ENCODE assay signal across 8 mouse cellular contexts in the genomic region with DNA sequence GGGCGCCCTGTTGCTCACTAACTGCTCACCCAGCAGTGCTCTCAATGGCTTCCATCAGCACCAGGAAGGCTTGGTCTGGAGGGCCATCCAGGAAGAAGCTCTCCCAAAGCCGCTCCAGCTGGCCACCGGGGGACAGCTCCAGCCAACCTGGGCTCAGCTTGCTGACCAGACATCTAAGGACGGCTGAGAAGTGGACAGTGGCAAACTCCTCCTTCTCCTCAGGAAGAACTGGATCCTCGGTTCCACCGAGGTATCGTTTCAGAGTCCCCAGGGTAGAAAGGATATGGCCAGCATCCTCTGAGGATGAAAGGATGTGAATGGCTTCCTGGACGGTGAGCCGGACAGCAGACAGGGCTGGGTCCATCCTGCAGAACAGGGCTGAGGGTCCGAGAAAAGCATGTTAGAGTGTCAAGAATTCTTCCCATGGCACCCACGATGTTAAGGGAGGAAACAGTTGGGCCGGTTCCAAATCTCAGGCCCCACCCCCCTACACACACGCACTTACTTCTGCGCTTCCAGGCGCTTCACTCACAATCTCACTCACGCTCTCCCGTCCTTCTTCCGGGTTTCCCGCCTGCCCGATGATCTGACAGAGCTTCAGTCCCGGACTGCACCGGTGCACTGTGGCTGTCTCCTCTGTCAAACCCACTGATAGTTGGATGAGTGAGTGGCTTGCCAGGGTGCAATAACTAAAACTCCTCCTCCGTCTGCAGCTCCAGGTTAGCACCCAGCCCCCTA. TPM values are rescaled to one million over a fixed set of nuclear protein-coding genes. Genes with fewer than 3 reads are reported as not detected.
DNase-seq lines count a peak whose midpoint lies in the region; ATAC-seq and TF ChIP-seq lines count a peak whose summit lies in the region.

No protein-coding gene starts in this region.

- TF ChIP-seq POLR2A in thymus, adult 2 months (IDR thresholded peaks at IDR 0.05; ENCODE audit: control insufficient read depth, extremely low read depth, insufficient read depth, low read length, poor library complexity) = no peak

- TF ChIP-seq EP300 in stomach, postnatal 0 days (optimal IDR thresholded peaks at IDR 0.05) = no peak

- DNase-seq in cerebellum, postnatal 10 days = peak; percentile 30 to 43
- DNase-seq in cerebellum, adult 8-10 months = no peak
- DNase-seq in thymus, adult 2 months = no peak
- no peak for DNase-seq in thymus, postnatal 4 days
- no peak for DNase-seq in hindbrain, embryonic 10.5 days (ENCODE audit: low spot score)
- DNase-seq in stomach, postnatal 0 days (ENCODE audit: low spot score) = peak; percentile 69

- peak overlapping the region; percentile 100 for H3K4me2 ChIP-seq in liver, embryonic 16.5 days (ENCODE audit: low read depth, low read length)
- H3K4me2 ChIP-seq in stomach, postnatal 0 days (replicated peaks; ENCODE audit: low read depth) = peak overlapping the region; percentile 96

- H3K4me3 ChIP-seq in thymus, adult 2 months (ENCODE audit: control insufficient read depth, insufficient read depth, low read length) = peak overlapping the region; percentile 58
- H3K4me3 ChIP-seq in hindbrain, embryonic 10.5 days = peak overlapping the region; percentile 64
- peak overlapping the region; percentile 75 for H3K4me3 ChIP-seq in liver, embryonic 16.5 days (ENCODE audit: low read depth, low read length)
- H3K4me3 ChIP-seq in stomach, postnatal 0 days (ENCODE audit: low read depth, low read length) = peak overlapping the region; percentile 53

- no peaks in the 10 kb centered on the region for H3K9me3 ChIP-seq in hindbrain, embryonic 10.5 days
- no peaks in the 10 kb centered on the region for H3K9me3 ChIP-seq in liver, embryonic 16.5 days (replicated peaks; ENCODE audit: control insufficient read depth, low read length)
- H3K9me3 ChIP-seq in stomach, postnatal 0 days (ENCODE audit: control insufficient read depth, low read length) = no peaks in the 10 kb centered on the region

- no peaks in the 10 kb centered on the region for H3K27me3 ChIP-seq in thymus, adult 2 months (ENCODE audit: control insufficient read depth, insufficient read depth, low read length)
- no peaks in the 10 kb centered on the region for H3K27me3 ChIP-seq in hindbrain, embryonic 10.5 days (ENCODE audit: insufficient read depth, poor library complexity, severe bottlenecking)
- H3K27me3 ChIP-seq in liver, embryonic 16.5 days (ENCODE audit: control insufficient read depth, insufficient read depth, low read depth, low read length) = no peaks in the 10 kb centered on the region
- H3K27me3 ChIP-seq in stomach, postnatal 0 days (ENCODE audit: control insufficient read depth, insufficient read depth, low read length) = no peaks in the 10 kb centered on the region

- no peak for TF ChIP-seq CTCF in thymus, adult 2 months (IDR thresholded peaks at IDR 0.05; ENCODE audit: borderline replicate concordance, control insufficient read depth, extremely low read depth, insufficient read depth, low read length, poor library complexity)
- no peak for TF ChIP-seq CTCF in stomach, postnatal 0 days (IDR thresholded peaks at IDR 0.05; ENCODE audit: low read depth)

- H3K4me1 ChIP-seq in thymus, adult 2 months (replicated peaks; ENCODE audit: control insufficient read depth, insufficient read depth, low read length) = peaks cover 17% of the 10 kb centered on the region
- H3K4me1 ChIP-seq in hindbrain, embryonic 10.5 days (replicated peaks) = peaks cover 20% of the 10 kb centered on the region
- H3K4me1 ChIP-seq in liver, embryonic 16.5 days (ENCODE audit: control insufficient read depth, low read depth, low read length) = peaks cover 21% of the 10 kb centered on the region
- H3K4me1 ChIP-seq in stomach, postnatal 0 days (replicated peaks; ENCODE audit: control insufficient read depth, insufficient read depth) = peaks cover 3% of the 10 kb centered on the region

- ATAC-seq in liver, embryonic 16.5 days (ENCODE audit: low read depth) = peak; percentile 55
- peak; percentile 74 for ATAC-seq in stomach, postnatal 0 days (ENCODE audit: low FRiP score, low TSS enrichment)
- ATAC-seq in frontal cortex, adult (ENCODE audit: low TSS enrichment) = no peak

- peak overlapping the region; percentile 71 for H3K9ac ChIP-seq in liver, embryonic 16.5 days (ENCODE audit: low read depth, low read length)
- peak overlapping the region; percentile 75 for H3K9ac ChIP-seq in stomach, postnatal 0 days (ENCODE audit: low read length)

- H3K36me3 ChIP-seq in thymus, adult 2 months (ENCODE audit: control insufficient read depth, insufficient read depth, low read length) = no peaks in the 10 kb centered on the region
- H3K36me3 ChIP-seq in hindbrain, embryonic 10.5 days = peaks cover 43% of the 10 kb centered on the region
- no peaks in the 10 kb centered on the region for H3K36me3 ChIP-seq in liver, embryonic 16.5 days (ENCODE audit: control insufficient read depth, insufficient read depth)
- peaks cover 3% of the 10 kb centered on the region; the same call in 1 of the 2 replicates for H3K36me3 ChIP-seq in stomach, postnatal 0 days (ENCODE audit: control insufficient read depth, insufficient read depth, low read length)

- 14% methylated on average over 23 of the region's 23 CpGs for whole genome bisulfite sequencing in thymus, adult 2 months
- WGBS in hindbrain, embryonic 10.5 days = 14% methylated on average over 23 of the region's 23 CpGs
- 8% methylated on average over 23 of the region's 23 CpGs for WGBS in liver, embryonic 16.5 days (ENCODE audit: insufficient replicate concordance)
- 8% methylated on average over 23 of the region's 23 CpGs for WGBS in stomach, postnatal 0 days

- no peak overlapping the region for H3K27ac ChIP-seq in thymus, adult 2 months (ENCODE audit: control insufficient read depth, insufficient read depth, low read length)
- peak overlapping the region; percentile 96 for H3K27ac ChIP-seq in hindbrain, embryonic 10.5 days
- peak overlapping the region; percentile 81 for H3K27ac ChIP-seq in liver, embryonic 16.5 days (ENCODE audit: low read length)
- H3K27ac ChIP-seq in stomach, postnatal 0 days (replicated peaks) = peak overlapping the region; percentile 94

RNA-seq across cellular contexts. Expression of gene Telo2, which starts 0.7 kb away (rescaled TPM):
- polyA plus RNA-seq in thymus, adult 2 months (2012; rRNA removed) = 26.4 and 28.1 TPM in 2 replicates
- polyA plus RNA-seq in hindbrain, embryonic 10.5 days (2016; fragmentation: Nextera tagmentation; extraction: Ambion mirVana) = 49.9 and 52.3 TPM in 2 replicates
- polyA plus RNA-seq in liver, embryonic 16.5 days (2015; fragmentation: Nextera tagmentation; extraction: Ambion mirVana) = 12.2 TPM in 2 replicates
- 12.2 and 13.7 TPM in 2 replicates for polyA plus RNA-seq in stomach, postnatal 0 days (2015; fragmentation: Nextera tagmentation; extraction: Ambion mirVana)

RNA-seq across cellular contexts. Expression of gene Ptx4, which starts 5.5 kb away (rescaled TPM):
- polyA plus RNA-seq in thymus, adult 2 months (2012; rRNA removed) = not detected in 2 replicates
- not detected in 2 replicates for polyA plus RNA-seq in hindbrain, embryonic 10.5 days (2016; fragmentation: Nextera tagmentation; extraction: Ambion mirVana)
- not detected in 2 replicates for polyA plus RNA-seq in liver, embryonic 16.5 days (2015; fragmentation: Nextera tagmentation; extraction: Ambion mirVana)
- polyA plus RNA-seq in stomach, postnatal 0 days (2015; fragmentation: Nextera tagmentation; extraction: Ambion mirVana) = 0.30 and 0.33 TPM in 2 replicates

RNA-seq across cellular contexts. Expression of gene Clcn7, which starts 18.1 kb away (rescaled TPM):
- polyA plus RNA-seq in thymus, adult 2 months (2012; rRNA removed) = 43.4 and 45.9 TPM in 2 replicates
- 23.5 and 24.7 TPM in 2 replicates for polyA plus RNA-seq in hindbrain, embryonic 10.5 days (2016; fragmentation: Nextera tagmentation; extraction: Ambion mirVana)
- 9.9 and 10.3 TPM in 2 replicates for polyA plus RNA-seq in liver, embryonic 16.5 days (2015; fragmentation: Nextera tagmentation; extraction: Ambion mirVana)
- 10.5 and 11.5 TPM in 2 replicates for polyA plus RNA-seq in stomach, postnatal 0 days (2015; fragmentation: Nextera tagmentation; extraction: Ambion mirVana)

RNA-seq across cellular contexts. Expression of gene Tmem204, which starts 31.7 kb away (rescaled TPM):
- 7.2 and 11.3 TPM in 2 replicates for polyA plus RNA-seq in thymus, adult 2 months (2012; rRNA removed)
- polyA plus RNA-seq in hindbrain, embryonic 10.5 days (2016; fragmentation: Nextera tagmentation; extraction: Ambion mirVana) = 13.0 and 13.7 TPM in 2 replicates
- polyA plus RNA-seq in liver, embryonic 16.5 days (2015; fragmentation: Nextera tagmentation; extraction: Ambion mirVana) = 6.2 and 7.3 TPM in 2 replicates
- 16.8 and 19.0 TPM in 2 replicates for polyA plus RNA-seq in stomach, postnatal 0 days (2015; fragmentation: Nextera tagmentation; extraction: Ambion mirVana)

RNA-seq across cellular contexts. Expression of gene Ccdc154, which starts 47.2 kb away (rescaled TPM):
- 0.05 and 0.09 TPM in 2 replicates for polyA plus RNA-seq in thymus, adult 2 months (2012; rRNA removed)
- polyA plus RNA-seq in hindbrain, embryonic 10.5 days (2016; fragmentation: Nextera tagmentation; extraction: Ambion mirVana) = not detected in 2 replicates
- 0.04 TPM in 1 of 2 replicates, not detected in the other for polyA plus RNA-seq in liver, embryonic 16.5 days (2015; fragmentation: Nextera tagmentation; extraction: Ambion mirVana)
- polyA plus RNA-seq in stomach, postnatal 0 days (2015; fragmentation: Nextera tagmentation; extraction: Ambion mirVana) = 0.80 and 0.84 TPM in 2 replicates

Comparison
In these comparisons a context has a peak if more than half of its experiments do, and no peak if none do; other contexts are left out.
1. DNase-seq: peak in cerebellum, postnatal 10 days (2 of 2) and stomach, postnatal 0 days (single experiment); none in cerebellum, adult 8-10 months (single experiment), thymus, adult 2 months (single experiment), thymus, postnatal 4 days (single experiment) and hindbrain, embryonic 10.5 days (single experiment).
2. Peak in every context shown above with its lines, with median percentiles within 50 percentile points of each other: H3K4me3 ChIP-seq.